Comparison of ENCODE assay signal across 29 mouse cellular contexts in genomic region chr5:80039431-80039830, GRCm38 (mm10).
DNase-seq lines count a peak whose midpoint lies in the region; ATAC-seq and TF ChIP-seq lines count a peak whose summit lies in the region.
"Had no signal": no experiment of that assay in that cellular context is flagged by ENCODE, and none has a peak within 500 bp of the region (broad histone marks: within the 10 kb centered on the region; RNA-seq: fewer than 3 reads in every experiment).

No protein-coding gene starts in this region.

- no peak for TF ChIP-seq CTCF in left cerebral cortex, adult 2 months (IDR thresholded peaks at IDR 0.05)

- H3K27me3 ChIP-seq in embryonic facial prominence, embryonic 14.5 days (replicated peaks; ENCODE audit: control insufficient read depth, insufficient read depth, low read length), result no peaks in the 10 kb centered on the region
- H3K27me3 ChIP-seq in embryonic facial prominence, embryonic 10.5 days (replicated peaks; ENCODE audit: low read depth, poor library complexity, severe bottlenecking), result no peaks in the 10 kb centered on the region
- no peaks in the 10 kb centered on the region for H3K27me3 ChIP-seq in hindbrain, embryonic 14.5 days (ENCODE audit: control insufficient read depth, insufficient read depth, low read length)
- no peaks in the 10 kb centered on the region for H3K27me3 ChIP-seq in hindbrain, embryonic 16.5 days (replicated peaks; ENCODE audit: control insufficient read depth, insufficient read depth, low read length)
- H3K27me3 ChIP-seq: CH12.LX; forebrain, embryonic 15.5 days; intestine, embryonic 15.5 days; limb, embryonic 12.5 days; liver, embryonic 15.5 days; neural tube, embryonic 13.5 days had no signal

- WGBS in embryonic facial prominence, embryonic 14.5 days, result 77% methylated on average over 2 of the region's 2 CpGs
- 89% methylated on average over 2 of the region's 2 CpGs for WGBS in embryonic facial prominence, embryonic 10.5 days
- 58% methylated on average over 2 of the region's 2 CpGs for whole genome bisulfite sequencing in hindbrain, embryonic 14.5 days
- WGBS in hindbrain, embryonic 16.5 days, result 57% methylated on average over 2 of the region's 2 CpGs

- no peak overlapping the region for H3K4me2 ChIP-seq in embryonic facial prominence, embryonic 14.5 days (ENCODE audit: low read depth, low read length)
- H3K4me2 ChIP-seq in hindbrain, embryonic 14.5 days (replicated peaks), result no peak overlapping the region
- H3K4me2 ChIP-seq in hindbrain, embryonic 16.5 days (ENCODE audit: low read length), result no peak overlapping the region
- H3K4me2 ChIP-seq: forebrain, embryonic 15.5 days; heart, embryonic 11.5 days; intestine, embryonic 15.5 days; limb, embryonic 12.5 days; liver, embryonic 15.5 days; lung, embryonic 14.5 days; midbrain, embryonic 11.5 days; neural tube, embryonic 13.5 days had no signal

- no peak overlapping the region for H3K27ac ChIP-seq in embryonic facial prominence, embryonic 14.5 days (replicated peaks; ENCODE audit: low read depth, low read length)
- H3K27ac ChIP-seq in embryonic facial prominence, embryonic 10.5 days (replicated peaks), result no peak overlapping the region
- H3K27ac ChIP-seq in hindbrain, embryonic 14.5 days, result no peak overlapping the region
- H3K27ac ChIP-seq in hindbrain, embryonic 16.5 days (ENCODE audit: low read depth, low read length), result no peak overlapping the region
- H3K27ac ChIP-seq in left cerebral cortex, adult 2 months, result peak overlapping the region; percentile 12; the same call in 1 of the 2 replicates
- H3K27ac ChIP-seq: forebrain, embryonic 15.5 days; hindbrain, postnatal 0 days; intestine, embryonic 15.5 days; limb, embryonic 12.5 days; liver, embryonic 15.5 days; neural tube, embryonic 13.5 days had no signal

- intact Hi-C loops in left cerebral cortex, adult 2 months (cut with DNase I), result loop anchor here (1.0 to 10.0 kb wide), 2 partner anchors 745 to 1455 kb away; no protein-coding TSS in a partner anchor
- intact Hi-C loops in left cerebral cortex, postnatal 4 days (cut with DNase I), result no loop called here

- no peaks in the 10 kb centered on the region for H3K4me1 ChIP-seq in embryonic facial prominence, embryonic 14.5 days (ENCODE audit: control insufficient read depth, insufficient read depth, low read length)
- H3K4me1 ChIP-seq in embryonic facial prominence, embryonic 10.5 days, result no peaks in the 10 kb centered on the region
- H3K4me1 ChIP-seq in hindbrain, embryonic 14.5 days (replicated peaks; ENCODE audit: control insufficient read depth, insufficient read depth, low read length), result no peaks in the 10 kb centered on the region
- H3K4me1 ChIP-seq in hindbrain, embryonic 16.5 days (ENCODE audit: control insufficient read depth, insufficient read depth, low read depth, low read length), result no peaks in the 10 kb centered on the region
- H3K4me1 ChIP-seq: forebrain, embryonic 15.5 days; intestine, embryonic 15.5 days; limb, embryonic 12.5 days; liver, embryonic 15.5 days had no signal

- H3K4me3 ChIP-seq in embryonic facial prominence, embryonic 14.5 days (ENCODE audit: low read depth, low read length), result no peak overlapping the region
- no peak overlapping the region for H3K4me3 ChIP-seq in embryonic facial prominence, embryonic 10.5 days
- H3K4me3 ChIP-seq in hindbrain, embryonic 14.5 days (replicated peaks; ENCODE audit: low read length), result no peak overlapping the region
- no peak overlapping the region for H3K4me3 ChIP-seq in hindbrain, embryonic 16.5 days (ENCODE audit: low read length)
- H3K4me3 ChIP-seq in left cerebral cortex, adult 2 months, result no peak overlapping the region
- H3K4me3 ChIP-seq: forebrain, embryonic 15.5 days; intestine, embryonic 15.5 days; limb, embryonic 12.5 days; liver, embryonic 15.5 days; neural tube, embryonic 13.5 days had no signal

- H3K36me3 ChIP-seq in embryonic facial prominence, embryonic 14.5 days (ENCODE audit: control insufficient read depth, insufficient read depth, low read length), result no peaks in the 10 kb centered on the region
- no peaks in the 10 kb centered on the region for H3K36me3 ChIP-seq in embryonic facial prominence, embryonic 10.5 days (replicated peaks)
- H3K36me3 ChIP-seq in hindbrain, embryonic 14.5 days (replicated peaks; ENCODE audit: control insufficient read depth, insufficient read depth), result no peaks in the 10 kb centered on the region
- H3K36me3 ChIP-seq in hindbrain, embryonic 16.5 days (ENCODE audit: control insufficient read depth, insufficient read depth, low read length), result no peaks in the 10 kb centered on the region
- H3K36me3 ChIP-seq: forebrain, embryonic 15.5 days; intestine, embryonic 15.5 days; limb, embryonic 12.5 days; liver, embryonic 15.5 days; neural tube, embryonic 13.5 days had no signal

- DNase-seq in embryonic facial prominence, embryonic 14.5 days (ENCODE audit: low spot score), result peak; percentile 2
- DNase-seq in embryonic facial prominence, embryonic 10.5 days (ENCODE audit: low spot score), result no peak
- DNase-seq in hindbrain, embryonic 14.5 days (ENCODE audit: low spot score), result peak; percentile 23
- no peak for DNase-seq in left cerebral cortex, adult 2 months (ENCODE audit: extremely low spot score in 1 of 2, low spot score in 2 of 2)
- DNase-seq in left cerebral cortex, postnatal 4 days, result no peak
- DNase-seq: adrenal gland, adult 2 months; adrenal gland, postnatal 36 days; cerebellum, adult 2 months; cerebellum, postnatal 14 days; gastrocnemius, postnatal 36 days; heart, adult 18-20 months; heart, postnatal 36 days; kidney, adult 8-10 months; lung, embryonic 14.5 days; lung, postnatal 14 days; spleen, adult 18-20 months; thymus, postnatal 14 days had no signal

- H3K9me3 ChIP-seq in embryonic facial prominence, embryonic 14.5 days (ENCODE audit: control insufficient read depth, low read length), result no peaks in the 10 kb centered on the region
- no peaks in the 10 kb centered on the region for H3K9me3 ChIP-seq in embryonic facial prominence, embryonic 10.5 days
- no peaks in the 10 kb centered on the region for H3K9me3 ChIP-seq in hindbrain, embryonic 14.5 days (ENCODE audit: control insufficient read depth, low read length)
- H3K9me3 ChIP-seq in hindbrain, embryonic 16.5 days (ENCODE audit: control insufficient read depth, low read length), result no peaks in the 10 kb centered on the region
- H3K9me3 ChIP-seq: forebrain, embryonic 15.5 days; intestine, embryonic 15.5 days; limb, embryonic 12.5 days; liver, embryonic 15.5 days; neural tube, embryonic 13.5 days had no signal

- no peak overlapping the region for H3K9ac ChIP-seq in embryonic facial prominence, embryonic 14.5 days (ENCODE audit: low read depth, low read length)
- H3K9ac ChIP-seq in hindbrain, embryonic 14.5 days, result no peak overlapping the region
- no peak overlapping the region for H3K9ac ChIP-seq in hindbrain, embryonic 16.5 days (ENCODE audit: low read depth, low read length)
- H3K9ac ChIP-seq: forebrain, embryonic 15.5 days; intestine, embryonic 15.5 days; limb, embryonic 12.5 days; liver, embryonic 15.5 days; lung, embryonic 14.5 days; neural tube, embryonic 13.5 days had no signal

- ATAC-seq in embryonic facial prominence, embryonic 14.5 days (ENCODE audit: low read depth), result no peak
- ATAC-seq in hindbrain, embryonic 14.5 days (ENCODE audit: low FRiP score), result peak; percentile 46; the same call in 1 of the 2 replicates
- no peak for ATAC-seq in hindbrain, embryonic 16.5 days
- no peak for ATAC-seq in megakaryocyte, adult 5-6 weeks (ENCODE audit: poor library complexity, severe bottlenecking)
- ATAC-seq: activated CD4-positive, CD25-positive, alpha-beta regulatory T cell, adult 4 months; forebrain, embryonic 15.5 days; hindbrain, postnatal 0 days; intestine, embryonic 15.5 days had no signal

Comparison
In these comparisons a context has a peak if more than half of its experiments do, and no peak if none do; other contexts are left out.
1. DNase-seq: peak in embryonic facial prominence, embryonic 14.5 days (single experiment) and hindbrain, embryonic 14.5 days (single experiment); none in embryonic facial prominence, embryonic 10.5 days (single experiment), left cerebral cortex, adult 2 months (0 of 2) and left cerebral cortex, postnatal 4 days (single experiment).